Mouse (Mus musculus) cerebellum, postnatal 25 days (tissue): ENCODE data around the gene Srrm1.

Source experiments
- DNase-seq, 2 experiments: peaks; one replicate each; pipeline ENCODE4 v3.0.0; 2021; ENCODE audit warnings: mixed read lengths in 2 of 2

Gene Srrm1

DNA sequence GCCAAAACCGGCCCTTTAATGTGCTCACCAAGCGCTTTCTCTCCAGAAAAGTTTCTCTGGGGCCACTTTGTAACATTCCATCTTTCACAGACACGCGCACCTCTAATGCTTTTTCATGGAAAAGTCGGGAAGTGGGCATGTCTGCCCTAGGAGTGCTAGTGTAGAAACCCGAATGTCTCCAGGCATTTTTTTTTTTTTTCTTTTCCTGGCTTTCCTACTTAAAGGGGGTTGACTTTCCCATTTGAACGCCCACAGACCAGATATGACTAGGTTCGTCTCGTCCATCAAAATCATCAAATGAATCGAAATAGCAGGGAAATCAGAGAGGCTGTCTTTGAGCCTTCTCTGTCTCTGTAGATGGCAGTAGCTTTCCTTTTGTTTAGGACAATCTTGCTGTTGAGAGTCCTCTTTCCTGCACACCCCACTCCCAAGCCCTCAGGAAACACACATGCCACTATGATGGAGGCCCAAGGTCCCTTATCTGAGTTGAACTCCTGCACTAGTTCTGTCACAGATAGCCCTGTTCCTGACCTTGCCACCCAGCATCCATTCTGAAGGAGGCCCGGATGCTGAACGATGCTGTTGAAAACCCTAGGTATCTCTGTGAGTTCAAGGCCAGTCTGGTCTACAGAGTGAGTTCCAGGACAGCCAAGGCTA, 801 bp upstream of the Srrm1 start:
- DNase-seq = peak in 1 of 2 experiments; percentile 16

DNA sequence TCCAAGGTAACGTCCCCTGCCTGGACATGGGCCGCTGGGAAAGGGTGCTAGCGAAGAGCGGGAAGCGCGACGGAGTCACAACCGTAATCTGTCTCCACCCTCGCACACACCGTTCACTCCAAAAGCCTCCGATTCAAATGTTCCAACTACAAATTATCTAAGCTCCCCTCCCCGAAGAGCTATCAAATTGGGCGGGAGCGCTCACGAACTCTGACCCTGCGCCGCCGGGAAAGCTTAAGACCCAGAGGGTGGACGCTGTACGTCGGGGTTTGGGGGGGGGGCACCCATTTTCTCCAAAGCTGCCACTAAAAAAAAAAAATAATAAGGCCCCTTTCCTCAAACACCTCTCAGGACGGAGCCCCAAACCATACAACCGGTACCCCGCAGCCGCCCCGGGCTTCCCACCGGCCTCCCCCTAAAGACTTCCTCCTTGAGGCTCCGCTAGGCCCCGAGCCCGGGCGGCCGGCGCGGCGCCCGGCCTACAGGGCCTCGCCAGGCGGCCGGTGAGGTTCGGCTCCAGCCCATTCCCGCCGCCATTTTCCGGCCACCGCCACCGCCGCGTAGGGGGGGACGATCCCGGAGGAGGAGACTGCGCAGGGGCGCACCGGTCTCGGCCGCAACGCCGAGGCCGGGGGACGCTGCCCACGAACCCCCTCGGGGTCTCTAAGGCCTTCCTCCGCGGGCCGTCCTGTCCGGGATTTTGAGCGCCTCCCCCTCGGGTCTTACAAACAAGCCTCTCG, 625 bp downstream of the Srrm1 start:
- no peak for DNase-seq

DNA sequence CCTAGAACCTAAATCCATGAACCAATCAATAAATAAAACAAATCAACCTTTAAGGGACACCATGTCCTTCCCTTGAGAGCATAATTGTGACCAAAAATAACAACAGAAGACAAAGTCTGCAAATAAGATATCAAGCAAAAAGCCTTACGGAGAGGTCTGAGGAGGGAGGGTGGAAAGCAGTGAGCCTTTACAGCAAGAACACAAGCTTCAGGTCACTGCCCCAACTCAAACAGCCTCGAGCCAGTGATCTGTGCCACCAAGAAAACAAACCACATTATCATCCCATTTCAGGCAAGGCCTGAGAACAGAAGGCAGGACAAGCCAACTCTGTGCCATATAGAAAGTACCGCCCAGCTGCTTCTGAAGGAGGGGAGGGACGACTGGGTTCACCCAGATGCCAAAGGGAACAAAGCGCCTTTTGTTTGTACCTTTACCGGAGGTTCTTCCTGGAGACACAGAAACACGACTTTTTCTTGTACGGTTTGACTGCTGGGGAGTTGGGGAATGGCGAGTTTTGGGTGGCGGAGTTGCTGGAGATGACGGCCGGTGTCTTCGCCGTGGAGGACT, 15.7 kb downstream of the Srrm1 start:
- no peak for DNase-seq

DNA sequence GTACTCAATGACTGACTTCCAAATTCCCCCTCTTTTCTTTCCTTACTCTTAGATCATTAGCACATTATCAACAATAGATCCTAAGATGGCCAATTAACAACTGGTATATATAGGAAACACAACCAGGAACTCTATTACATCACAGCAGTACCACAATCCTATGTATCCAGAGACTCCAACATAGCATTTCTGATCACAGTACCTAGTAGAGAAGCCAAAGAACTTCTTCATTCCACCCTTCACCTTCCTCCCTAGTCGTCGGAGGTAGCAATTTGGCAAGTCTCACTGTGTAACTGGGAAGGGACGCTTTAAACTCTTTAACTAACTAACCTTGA, 17.1 kb downstream of the Srrm1 start:
- DNase-seq = no peak

DNA sequence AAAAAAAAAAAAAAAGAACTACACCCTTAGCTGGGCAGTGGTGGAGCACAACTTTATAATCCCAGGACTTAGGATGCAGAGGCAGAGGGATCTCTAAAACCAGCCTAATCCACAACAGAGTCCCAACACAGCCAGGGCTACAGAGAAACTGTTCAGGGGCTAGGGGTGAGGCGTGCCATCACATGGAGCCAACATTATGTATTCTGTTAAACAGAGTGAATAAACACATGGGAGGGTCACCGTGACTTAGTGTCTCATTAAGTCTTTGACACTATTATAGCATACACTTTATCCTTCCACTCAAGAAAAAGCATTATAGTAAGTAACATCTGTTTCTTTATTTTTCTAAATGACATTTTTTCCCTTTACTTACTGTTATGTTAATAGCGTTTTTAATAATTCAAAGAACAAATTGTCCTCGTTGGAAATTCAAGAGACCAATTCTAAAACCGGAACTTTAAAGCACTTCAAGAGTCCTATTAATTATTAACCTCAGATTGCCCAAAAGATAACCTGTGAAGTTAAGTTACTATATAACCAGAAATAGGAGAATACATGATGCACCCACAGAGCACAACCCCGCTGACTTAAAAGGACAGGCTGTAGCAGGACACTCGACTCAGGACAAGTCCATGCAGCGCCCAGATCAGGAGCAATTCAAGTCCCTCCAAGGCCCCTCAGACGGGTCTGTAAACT, 17.6 kb downstream of the Srrm1 start:
- DNase-seq = no peak

DNA sequence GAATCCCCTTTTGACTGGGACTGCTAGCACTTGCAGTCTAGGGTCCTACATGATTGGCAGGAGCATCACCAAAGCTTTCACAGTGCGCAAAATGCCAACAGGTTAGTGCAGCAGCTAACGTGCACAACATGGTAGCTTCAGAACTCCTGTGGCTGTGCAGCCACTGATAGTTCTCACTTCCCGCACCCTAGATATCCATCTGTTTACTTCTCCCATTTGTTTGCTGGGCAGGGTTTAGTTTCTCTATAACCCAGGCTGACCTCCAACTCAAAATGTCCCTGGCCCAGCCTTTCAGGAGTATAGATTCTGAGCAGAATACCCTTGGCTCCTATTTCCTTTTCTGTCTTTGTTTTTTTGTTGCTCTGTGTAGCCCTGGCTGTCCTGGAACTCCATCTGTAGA, 26.7 kb downstream of the Srrm1 start:
- no peak for DNase-seq

DNA sequence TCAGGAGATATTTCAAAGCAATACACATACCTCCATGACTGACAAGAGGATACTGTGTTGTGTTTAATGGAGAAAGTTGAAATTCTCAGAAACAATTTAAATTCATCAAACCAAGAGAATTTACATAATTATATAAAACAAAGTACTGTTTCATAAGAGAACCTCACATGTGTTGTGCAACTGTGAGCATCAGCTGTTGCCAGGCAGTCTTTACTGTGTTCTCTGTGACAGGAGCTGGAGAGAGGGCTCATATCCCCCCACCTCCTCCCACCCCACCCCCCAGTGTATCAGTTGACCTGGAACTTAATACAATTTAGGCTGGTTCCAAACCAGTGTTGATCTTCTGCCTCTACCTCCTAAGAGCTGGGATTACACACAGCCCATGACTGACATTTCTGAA, 27.1 kb downstream of the Srrm1 start:
- DNase-seq = no peak

DNA sequence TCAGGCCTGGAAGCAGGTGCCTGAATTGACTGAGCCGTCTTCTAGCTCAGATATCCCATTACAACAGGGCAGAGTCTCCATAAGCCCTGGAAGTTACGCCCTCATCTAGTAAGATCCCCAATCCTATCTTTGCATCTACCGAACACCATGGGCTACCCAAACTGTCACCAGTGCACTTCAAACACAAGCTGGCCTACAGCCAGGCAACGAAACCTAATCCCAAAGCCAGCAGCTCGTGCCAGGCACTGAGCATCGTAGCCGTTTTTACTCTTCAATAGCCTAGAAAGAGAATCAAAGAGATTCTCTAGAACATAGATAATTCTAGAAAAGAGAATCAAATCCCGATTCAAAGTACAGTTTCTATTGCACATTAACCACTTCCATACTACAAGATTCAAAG, 30.1 kb downstream of the Srrm1 start:
- DNase-seq = peak in 1 of 2 experiments; percentile 51

DNA sequence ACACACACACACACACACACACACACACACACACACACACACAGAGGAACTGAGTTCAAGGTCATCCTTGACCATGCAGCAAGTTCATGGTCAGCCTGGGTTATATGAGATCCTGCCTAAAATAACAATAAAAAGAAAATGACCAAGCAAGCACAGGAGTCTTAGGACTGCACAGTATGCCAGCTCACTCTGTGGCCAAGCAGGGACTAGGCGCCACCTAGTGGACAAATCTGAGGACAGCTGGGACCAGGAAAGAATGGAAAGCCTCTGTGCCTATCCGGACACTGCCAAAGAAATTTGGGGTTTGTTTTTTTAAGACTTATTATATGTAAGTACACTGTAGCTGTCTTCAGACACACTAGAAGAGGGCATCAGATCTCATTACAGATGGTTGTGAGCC, 35.2 kb downstream of the Srrm1 start:
- DNase-seq = peak; percentile 65 to 78

DNA sequence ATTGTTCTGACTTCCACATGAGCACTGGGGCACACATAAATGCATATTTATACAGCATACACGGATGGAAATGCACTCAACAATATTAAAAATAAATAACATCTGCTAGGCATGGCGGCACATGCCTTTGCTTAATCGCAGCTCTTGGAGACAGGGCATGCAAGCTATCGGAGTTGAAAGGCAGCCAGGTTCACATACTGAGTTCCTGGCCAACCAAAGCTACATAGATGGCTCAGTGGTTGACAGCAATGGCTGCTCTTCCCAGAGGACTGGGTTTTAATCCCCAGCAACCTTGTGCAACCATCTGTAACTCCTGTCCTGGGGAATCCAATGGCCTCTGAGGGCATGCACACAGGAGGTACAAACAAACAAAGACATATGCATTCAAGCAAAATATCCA, 35.6 kb downstream of the Srrm1 start:
- DNase-seq = no peak

DNA sequence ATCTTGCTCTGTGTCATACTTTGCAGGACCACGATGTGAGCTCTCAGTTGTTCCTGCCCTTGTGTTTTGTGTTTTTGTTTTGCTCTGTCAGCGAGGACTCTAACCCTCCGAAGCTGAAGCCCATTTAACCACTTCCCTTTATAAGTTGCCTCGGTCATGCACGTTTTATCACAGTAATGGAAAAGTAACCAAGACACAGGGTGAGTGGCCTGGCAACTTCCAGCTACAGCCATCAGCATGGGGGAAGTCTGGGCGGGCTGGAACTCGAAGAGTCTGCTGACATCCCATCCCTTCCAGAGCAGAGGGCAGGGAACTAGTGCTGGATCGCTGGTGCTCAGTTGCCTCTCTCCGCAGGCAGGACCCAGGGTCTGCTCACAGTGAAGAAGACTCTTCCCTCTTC, 37.8 kb downstream of the Srrm1 start:
- no peak for DNase-seq

DNA sequence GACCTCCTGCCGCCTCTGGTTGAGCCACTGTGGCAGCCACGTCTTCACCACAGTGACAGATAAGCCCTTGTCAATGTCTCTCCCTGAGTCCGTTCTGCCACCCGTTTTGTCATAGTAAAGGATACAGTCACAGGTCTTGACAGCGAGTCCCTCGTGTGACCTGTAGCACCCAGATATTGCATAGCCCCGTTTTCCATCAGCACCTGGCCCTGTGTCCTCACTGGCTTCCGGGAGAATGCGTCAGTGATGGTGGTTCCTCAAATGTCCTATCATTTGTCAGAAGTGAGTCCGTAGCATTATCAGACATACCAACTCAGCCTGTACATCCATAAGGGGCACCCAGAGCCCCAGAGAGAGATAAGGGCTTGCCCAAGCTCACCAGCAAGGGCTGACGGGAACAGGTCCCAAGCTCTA, 38.7 kb downstream of the Srrm1 start:
- no peak for DNase-seq

DNA sequence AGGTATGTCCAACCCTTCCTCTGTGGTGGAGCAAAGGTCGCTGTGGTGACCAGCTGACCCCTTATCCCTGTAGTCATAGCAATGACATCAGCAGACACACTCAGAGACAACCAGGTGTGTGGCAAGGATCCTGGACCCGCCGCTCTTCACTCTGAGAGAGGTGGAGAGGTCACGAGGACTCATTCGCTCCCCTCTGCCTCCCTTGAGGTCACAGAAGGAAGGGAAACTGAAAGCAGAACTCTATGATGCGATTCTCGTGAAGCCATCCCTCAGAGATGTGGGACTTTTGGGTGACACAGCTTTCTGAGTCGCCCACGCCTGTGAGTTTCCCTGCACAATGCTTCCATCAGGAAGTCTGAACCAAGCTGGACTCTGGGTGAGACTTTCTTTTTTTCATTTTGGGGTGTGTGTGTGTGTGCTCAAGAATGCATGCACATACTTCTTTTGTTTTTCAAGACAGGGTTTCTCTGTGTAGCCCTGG, 39.3 kb downstream of the Srrm1 start:
- DNase-seq = no peak

DNA sequence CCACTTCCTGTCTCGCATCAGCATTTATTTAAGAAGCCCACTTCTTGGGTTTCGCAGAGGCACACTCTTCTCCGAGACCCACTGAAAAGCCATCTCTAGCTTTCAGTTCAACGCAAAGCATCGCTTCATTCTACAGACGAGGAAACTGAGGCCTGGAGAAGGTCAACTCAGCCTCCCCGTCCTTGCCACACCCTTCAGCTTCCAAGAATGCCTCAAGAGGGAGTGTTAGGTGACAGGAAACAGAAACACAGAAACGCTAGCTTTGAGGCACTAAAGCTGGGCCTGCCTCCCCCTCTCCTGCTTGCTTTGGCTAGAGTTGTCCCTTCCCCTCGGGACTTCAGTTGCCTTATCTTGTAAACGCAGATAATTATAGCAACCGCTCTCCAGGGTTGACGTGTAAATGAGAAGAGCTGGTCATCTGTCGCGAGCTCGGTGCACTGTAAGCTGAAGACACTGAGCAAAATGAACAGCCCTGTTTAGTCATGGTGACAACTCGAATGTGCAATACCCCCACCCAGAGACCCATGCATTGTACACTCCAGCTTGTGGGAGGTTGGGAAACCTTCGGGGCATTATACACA, 39.9 kb downstream of the Srrm1 start:
- DNase-seq = no peak

DNA sequence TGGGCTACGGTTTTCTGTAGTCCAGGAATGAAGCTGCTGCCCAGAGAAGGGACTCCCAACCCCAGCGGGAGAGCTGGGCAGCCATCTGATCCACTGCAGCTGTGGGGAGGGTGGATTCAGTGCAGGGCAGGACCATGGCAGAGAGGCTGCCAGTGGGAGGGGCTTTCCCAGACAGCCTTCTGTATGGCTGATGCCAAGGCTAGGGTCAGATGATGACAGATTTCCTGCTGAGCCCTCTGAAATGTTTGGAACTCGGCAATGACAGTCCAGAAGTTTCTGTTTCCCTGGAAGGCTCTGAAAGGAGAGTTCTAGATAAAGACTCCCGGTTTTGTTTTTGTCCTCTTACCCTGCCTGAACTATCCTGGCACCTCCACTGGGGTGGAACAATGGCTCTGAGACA, 40.4 kb downstream of the Srrm1 start:
- peak in 1 of 2 experiments; percentile 36 for DNase-seq

DNA sequence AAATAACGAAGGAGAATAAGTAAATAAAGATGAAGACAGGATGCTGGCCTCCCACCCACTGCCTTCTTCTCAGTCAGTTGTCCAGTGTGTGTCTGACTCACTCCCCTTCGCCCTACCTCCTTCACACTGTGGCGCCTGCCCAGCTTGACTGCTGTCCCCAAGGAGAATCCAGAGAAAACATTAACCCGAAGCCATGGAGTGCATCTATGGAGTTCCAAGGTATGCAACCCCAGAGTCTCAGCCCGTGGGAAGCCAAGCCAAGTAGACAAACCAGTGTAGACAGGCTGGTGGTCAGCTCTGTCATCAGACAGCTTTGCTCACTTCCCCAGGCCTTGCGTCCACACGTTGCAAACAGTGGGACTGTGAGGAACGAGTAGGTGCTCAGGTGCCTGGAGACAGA, 42.8 kb downstream of the Srrm1 start:
- DNase-seq = no peak

DNA sequence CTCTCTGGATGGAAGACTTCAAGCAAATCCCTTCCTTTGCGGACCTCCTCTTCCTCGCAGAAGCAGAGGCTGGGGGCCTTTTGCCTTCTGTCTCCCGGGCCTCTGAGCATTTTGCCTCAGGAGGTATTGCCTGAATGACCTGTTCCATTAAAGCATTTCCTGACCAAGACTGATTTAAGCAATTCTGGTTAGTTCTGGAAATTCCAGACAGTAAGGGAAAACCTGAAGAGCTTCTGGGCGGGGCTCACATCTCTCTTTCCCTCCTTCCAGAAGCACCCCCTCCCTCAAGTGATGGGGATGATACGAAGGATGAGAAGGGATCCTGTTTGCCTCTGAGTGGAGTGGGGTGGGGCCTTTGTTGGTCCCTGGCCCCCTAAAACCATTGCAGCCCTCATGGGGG, 43.4 kb downstream of the Srrm1 start:
- DNase-seq = no peak

DNA sequence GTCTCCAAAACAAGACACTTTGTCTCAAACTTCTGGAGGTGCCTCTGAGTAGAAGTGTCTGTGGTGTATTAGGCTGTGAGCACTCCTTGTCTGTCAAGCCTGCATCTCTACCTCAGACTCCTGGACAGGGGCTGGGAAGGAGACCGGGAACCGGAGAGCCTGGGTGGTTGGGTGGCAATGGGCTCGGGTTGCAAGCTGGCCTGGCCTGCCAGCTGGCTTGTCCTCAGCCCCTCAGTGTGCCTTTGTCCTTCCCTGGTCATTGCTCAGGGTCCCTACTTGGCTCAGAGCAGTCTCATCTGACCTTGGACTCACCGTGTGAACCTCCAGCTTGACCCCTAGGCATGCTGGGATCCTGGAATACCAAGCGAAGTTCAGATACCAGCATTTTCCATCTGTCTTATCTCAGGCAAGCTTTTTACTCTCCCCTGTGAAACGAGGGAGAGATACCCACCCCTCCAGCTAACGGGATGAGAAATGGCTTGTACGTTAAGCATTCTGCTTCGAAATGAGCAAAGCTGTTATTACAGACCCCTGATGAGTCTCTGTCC, 43.9 kb downstream of the Srrm1 start:
- no peak for DNase-seq

DNA sequence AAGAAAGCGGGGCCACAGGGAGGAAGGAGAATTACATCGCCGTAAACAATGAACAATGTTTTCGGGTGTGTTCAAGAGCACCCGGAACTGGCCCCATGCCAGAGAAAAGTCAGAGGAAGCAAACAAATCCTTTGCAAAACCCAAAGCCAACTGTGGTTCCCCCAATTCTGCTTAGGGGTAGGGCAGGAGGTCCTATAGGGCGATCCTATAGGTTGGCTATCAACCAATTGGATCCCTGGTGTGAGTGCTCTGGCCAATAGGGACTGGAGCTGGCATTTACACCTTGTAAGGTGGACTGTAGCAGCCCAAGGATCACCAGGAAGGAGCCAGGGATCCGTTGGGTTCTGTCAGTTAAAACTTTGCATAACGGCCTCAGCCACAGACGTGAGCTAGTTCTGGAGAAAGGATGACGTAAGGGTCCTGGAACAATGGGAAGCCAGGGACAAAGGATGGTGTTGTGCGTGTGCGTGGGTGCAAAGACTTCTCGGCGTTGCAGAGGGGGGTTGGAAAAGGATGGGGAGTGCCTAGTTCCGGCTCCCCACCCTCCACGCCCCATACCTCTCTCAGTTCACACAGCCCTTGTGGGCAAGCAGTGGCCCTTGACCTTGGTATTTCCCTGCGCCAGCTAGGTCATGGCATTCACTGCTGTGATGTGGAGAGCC, 46.0 kb downstream of the Srrm1 start:
- no peak for DNase-seq

DNA sequence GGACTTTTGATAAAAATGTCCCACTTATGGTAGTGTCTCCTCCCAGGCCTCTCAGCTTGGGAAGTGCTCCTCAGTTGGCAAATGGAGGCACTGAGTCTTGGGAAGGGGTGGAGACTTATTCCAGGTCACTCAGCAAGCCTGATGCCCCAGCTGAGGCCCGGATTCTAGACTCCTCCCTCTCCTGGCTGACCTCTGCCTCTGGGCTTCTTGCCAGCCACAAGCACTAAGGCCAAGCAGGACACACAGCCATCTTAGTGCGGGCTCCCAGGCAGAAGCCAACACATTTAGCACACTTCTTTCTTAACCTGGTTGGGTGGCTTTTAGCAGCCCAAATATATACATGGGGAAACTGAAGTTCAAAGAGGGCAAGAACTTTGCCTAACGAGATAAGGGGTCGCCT, 46.6 kb downstream of the Srrm1 start:
- DNase-seq = peak in 1 of 2 experiments; percentile 32

DNA sequence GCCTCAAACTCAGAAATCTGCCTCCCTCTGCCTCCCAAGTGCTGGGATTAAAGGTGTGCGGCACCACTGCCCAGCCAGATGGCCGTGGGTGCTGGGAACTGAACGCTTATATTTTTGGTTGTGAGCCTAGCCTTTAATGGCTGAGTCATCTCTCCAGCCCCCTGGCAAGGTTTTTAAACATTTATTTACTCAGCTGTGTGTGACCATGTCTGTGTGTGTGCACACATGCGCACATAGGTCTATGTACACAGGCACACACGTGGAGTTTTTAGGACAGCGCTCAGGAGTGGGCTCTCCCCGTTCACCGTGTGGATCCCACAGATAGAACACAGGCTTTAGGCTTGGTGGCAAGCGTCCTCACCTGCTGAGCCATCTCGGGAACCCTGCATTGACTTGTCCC, 50.9 kb downstream of the Srrm1 start:
- no peak for DNase-seq

DNA sequence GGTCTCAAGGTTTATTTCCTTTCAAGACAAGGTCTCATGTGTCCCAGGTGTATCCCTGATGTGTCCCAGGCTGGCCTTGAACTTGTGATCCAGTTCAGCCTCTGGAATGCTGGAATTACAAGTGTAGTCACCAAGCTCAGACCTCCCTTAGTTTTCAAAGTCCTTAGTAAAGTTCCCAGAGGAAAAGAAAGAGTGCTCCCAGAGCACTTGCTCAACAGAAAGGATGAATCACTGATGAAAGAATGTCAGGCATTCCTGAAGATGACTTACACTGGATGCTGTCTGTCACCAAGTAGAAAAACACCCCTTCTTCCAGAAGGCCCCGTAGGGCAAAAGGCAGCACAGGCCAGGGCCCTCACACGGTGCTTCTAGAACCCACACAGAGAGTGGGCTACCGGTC, 52.0 kb downstream of the Srrm1 start:
- no peak for DNase-seq
